Mouse (Mus musculus) gastrocnemius, postnatal 14 days (tissue): ENCODE data around the gene Bcl9l. TPM values are rescaled to one million over a fixed set of nuclear protein-coding genes. Genes with fewer than 3 reads are reported as not detected.

Experiments
- DNase-seq: peaks from one replicate; pipeline ENCODE4 v3.0.0; 2021; ENCODE audit warnings: mixed read lengths
- intact Hi-C: fragments of 180-260 bp; cut with DNase I; formaldehyde crosslinking; loops from one replicate; pipeline ENCODE4 v1.15.1; 2025; ENCODE audit warnings: low total_unique reads
- total RNA-seq, 2 experiments: library from RNA; stranded (reverse); gene quantifications; 2 replicates each; pipeline ENCODE4 v1.2.3; 2021

Gene Bcl9l
- total RNA-seq, 2 experiments from 2014 or later = 38.9 to 44.2 TPM

DNA sequence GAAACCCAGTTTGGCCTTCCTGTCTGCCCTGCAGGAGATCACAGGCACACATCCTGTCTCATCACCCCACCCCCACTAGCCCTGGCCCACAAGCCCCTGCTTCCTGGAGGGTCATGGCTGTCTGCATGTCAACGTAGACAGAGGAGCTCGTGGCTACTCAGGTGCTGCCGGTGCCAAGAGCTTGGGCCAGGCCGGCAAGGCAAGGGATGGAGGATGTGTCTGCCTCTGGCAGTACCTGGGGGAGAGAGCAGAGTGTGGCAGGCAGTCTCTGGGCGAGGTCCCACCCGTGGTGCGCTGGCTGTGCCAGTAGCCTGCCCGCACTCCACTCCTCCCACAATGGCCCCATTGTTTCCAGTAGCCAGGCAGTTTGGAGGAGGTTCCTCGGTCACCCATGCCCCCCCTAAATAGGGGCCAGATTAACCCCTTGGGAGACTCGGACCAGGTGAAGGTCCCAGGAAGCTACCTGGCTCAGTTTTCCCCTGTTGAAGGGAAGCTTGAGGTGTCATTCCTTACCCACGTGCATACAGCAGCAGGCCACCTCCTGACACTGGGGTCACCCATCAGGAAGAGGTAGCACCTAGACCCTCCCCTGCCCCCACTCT, 11.7 kb downstream of the Bcl9l start:
- intact Hi-C loops = no loop called here
- peak; percentile 52 for DNase-seq

DNA sequence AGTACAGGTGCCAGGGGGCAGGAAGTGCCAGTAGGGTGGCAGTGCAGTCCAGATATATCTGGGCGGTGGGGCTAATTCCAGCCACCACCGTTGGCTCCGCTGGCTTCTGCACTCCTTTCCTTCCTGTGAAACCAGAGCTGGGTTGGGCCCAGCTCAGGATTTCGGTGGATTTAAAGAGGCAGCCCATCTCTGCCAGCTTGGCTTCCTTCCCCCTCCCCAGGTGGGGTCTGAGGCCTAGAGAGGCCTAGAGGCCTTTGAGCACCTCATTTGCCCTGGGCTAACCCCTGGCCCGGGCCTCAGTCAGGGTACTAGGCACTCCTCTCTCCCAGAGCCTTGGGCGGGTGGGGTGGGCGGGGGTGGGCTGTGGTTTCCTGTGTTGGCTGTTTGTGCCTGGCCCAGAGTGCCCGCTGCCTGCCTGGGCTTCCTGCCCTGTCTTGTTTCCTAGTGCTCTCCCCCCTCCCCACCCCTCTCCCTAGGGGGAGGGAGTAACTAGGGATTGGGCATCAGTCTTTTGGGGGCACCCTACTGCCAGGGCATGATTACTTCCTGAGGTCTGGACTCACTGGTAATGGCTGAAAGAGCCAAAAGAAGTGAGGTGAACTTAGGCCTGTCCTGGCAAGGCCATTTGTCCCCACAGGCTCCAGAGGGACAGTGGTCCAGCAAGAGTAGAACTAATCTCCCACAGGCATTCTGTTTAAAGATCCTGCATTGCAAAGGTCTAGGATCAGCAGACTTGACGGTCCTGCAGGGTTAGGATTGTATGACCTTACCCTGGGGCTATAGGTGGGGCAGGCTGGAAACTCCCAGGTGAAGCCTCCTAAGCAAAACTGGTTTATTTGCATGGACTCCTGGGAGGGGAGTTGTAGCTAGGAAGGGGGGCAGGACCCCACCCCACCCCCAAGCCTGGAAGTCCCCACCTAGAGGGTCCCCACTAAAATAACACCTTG, 12.5 kb downstream of the Bcl9l start:
- intact Hi-C loops = no loop called here
- DNase-seq = peak; percentile 50

GRCm38 (mm10) chr9:44495810-44496344, 13.3 kb downstream of the Bcl9l start:
- DNase-seq = no peak

GRCm38 (mm10) chr9:44496803-44497461, 14.3 kb downstream of the Bcl9l start:
- DNase-seq = no peak
- intact Hi-C loops = no loop called here

More at GRCm38 (mm10) chr9:44495810-44496344, 13.3 kb downstream of the Bcl9l start:
- intact Hi-C loops = no loop called here

- intact Hi-C loops = no loop called here
- peak; percentile 38 for DNase-seq
These were observed 15.2 kb downstream of the Bcl9l start for GRCm38 (mm10) chr9:44497624-44498377.

DNA sequence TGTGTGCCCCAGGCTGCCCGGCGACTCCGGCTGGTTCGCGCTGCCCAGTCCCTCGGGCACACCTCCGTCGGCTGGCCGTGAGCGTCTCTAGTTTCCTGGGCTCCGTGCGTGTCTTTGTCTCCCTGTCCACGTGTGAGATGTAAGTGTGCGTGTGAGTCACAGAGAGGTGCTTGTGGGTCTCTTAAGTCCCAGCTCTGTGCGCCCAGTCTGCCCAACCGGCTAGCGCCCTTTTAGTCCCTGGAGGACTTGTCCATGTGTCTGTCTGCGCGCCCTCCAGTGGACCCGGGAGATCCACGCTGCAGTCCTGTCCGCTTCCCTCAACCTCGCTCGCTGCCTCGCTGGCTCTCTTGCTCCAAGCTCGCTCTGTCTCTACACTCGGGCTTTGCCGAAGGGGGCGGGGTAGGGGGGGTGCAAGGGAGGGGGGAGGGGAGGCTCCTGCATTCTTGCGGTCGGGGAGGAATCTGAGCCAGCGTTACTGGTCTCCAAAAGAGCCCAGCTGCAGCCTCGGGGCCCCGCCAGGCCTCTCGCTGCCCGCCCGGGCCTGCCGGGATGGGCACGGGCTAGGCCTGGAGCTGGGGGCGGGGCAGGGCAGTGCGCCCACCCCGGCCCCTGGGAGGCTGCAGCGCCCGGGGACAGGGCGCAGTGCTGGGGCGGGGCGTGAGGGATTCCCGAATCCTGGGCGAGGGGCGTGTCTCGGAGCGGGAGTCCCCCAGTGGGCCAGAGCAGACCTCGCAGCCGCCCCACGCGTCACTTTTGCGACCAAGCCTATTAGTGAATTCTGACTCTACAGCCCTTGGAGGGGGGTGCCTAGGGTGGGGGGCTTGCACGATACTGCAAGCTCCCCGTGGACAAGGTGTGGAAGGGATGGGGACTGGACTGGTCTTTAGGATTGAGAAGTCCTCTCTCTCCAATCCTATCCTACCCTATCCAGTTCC, 16.1 kb downstream of the Bcl9l start:
- intact Hi-C loops = no loop called here
- DNase-seq = peak; percentile 83

GRCm38 (mm10) chr9:44499356-44500162, 16.9 kb downstream of the Bcl9l start:
- DNase-seq = peak; percentile 77
- intact Hi-C loops = loop anchor here (2.0 kb wide), 2 partner anchors 17 to 47 kb away; partner anchors contain the start of gene Bcl9l

GRCm38 (mm10) chr9:44500163-44500533, 17.5 kb downstream of the Bcl9l start:
- no peak for DNase-seq
- intact Hi-C loops = loop anchor here (2.0 kb wide), 2 partner anchors 17 to 47 kb away; partner anchors contain the start of gene Bcl9l

GRCm38 (mm10) chr9:44500638-44501175, 18.1 kb downstream of the Bcl9l start:
- DNase-seq = no peak

GRCm38 (mm10) chr9:44501206-44501879, 18.7 kb downstream of the Bcl9l start:
- intact Hi-C loops = loop anchor here (2.0 kb wide), 2 partner anchors 19 to 49 kb away; partner anchors contain the start of gene Bcl9l
- DNase-seq = no peak

More at GRCm38 (mm10) chr9:44500638-44501175, 18.1 kb downstream of the Bcl9l start:
- intact Hi-C loops = loop anchor here (2.0 kb wide), 2 partner anchors 18 to 48 kb away; partner anchors contain the start of gene Bcl9l

GRCm38 (mm10) chr9:44502006-44502405, 19.4 kb downstream of the Bcl9l start:
- intact Hi-C loops = no loop called here
- peak; percentile 73 for DNase-seq

DNA sequence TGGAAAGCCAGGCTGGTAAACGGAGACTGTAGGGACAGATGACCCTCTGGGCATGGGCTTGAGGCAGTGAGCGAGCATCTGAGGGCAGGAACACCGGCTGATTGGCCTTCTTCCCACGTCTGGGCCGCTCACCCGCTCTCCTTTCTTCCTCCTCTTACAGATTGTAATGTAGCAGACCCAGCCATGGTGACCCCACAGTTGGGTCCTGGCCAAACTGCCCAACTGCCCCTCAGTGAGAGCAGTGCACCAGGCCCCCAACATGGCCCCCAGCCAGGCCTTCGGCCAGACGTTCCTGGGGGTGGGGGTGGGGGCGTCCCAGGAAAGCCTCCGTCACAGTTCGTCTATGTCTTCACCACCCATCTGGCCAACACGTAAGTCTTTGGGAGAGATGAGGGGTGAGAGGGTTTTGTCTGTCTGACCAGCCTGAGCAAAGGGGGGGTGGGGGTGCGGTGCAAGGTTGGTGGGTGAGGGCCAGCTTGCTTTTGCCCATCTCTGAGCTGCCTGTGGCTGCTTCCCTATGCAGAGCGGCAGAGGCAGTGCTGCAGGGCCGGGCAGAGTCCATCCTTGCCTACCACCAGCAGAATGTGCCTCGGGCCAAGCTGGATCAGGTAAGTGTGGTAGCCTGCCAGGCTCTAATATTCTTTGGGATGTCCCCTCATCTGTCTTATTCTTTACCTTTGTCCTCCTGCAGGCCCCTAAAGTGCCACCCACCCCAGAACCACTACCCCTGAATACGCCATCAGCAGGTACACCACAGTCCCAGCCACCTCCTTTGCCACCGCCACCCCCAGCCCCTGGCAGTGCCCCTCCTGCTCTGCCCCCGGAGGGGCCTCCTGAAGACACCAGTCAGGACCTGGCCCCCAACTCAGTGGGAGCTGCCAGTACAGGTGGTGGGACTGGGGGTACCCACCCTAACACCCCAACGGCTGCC, 22.5 kb downstream of the Bcl9l start:
- no peak for DNase-seq
- intact Hi-C loops = loop anchor here (5.0 kb wide), 3 partner anchors 33 to 147 kb away; no protein-coding TSS in a partner anchor

- intact Hi-C loops = loop anchor here (5.0 kb wide), 3 partner anchors 34 to 146 kb away; no protein-coding TSS in a partner anchor
These were observed 23.3 kb downstream of the Bcl9l start for GRCm38 (mm10) chr9:44505824-44506467.

GRCm38 (mm10) chr9:44506566-44506965, 23.9 kb downstream of the Bcl9l start:
- intact Hi-C loops = loop anchor here (5.0 kb wide), 3 partner anchors 34 to 146 kb away; no protein-coding TSS in a partner anchor

More at GRCm38 (mm10) chr9:44505824-44506467, 23.3 kb downstream of the Bcl9l start:
- peak; percentile 44 for DNase-seq

More at GRCm38 (mm10) chr9:44506566-44506965, 23.9 kb downstream of the Bcl9l start:
- no peak for DNase-seq
